In the genomic region with DNA sequence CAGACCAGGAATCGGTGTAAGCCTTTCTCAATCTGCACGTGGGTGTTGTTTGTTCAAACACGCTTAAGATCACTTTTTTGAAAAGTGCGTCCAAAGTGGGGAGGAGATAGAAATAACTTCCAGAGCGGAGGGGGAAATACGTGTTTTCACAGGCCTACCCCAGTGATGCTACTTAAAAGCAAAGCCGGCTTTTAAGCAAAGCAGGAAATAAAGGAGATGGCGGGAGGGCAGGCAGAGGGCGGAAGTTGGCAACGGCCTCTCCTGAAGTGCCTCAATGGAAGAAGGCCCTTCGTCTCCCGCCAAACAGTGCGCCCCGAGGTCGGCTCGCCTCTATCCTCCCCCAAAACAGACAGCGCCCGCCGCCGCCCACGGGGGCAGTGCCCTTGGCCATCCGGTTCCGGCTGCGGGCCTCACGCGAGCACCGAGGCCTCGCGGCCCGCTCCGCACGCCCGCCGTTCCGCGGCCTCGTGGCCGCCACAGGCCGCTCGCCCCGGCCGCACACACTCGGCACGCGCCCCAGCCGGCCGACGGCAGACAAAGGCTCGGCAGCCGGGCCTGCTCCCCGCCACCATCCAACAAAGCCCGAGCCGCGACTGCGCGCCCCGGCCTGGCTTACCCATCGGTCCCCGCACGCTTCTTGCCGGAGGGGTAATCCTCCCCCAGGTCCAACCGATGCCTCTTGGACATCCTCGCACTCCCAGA, we compare ENCODE assay signal across 8 mouse cellular contexts. TPM values are rescaled to one million over a fixed set of nuclear protein-coding genes. Genes with fewer than 3 reads are reported as not detected.
DNase-seq lines count a peak whose midpoint lies in the region; ATAC-seq and TF ChIP-seq lines count a peak whose summit lies in the region.

No protein-coding gene starts in this region.

- H3K4me2 ChIP-seq in hindbrain, embryonic 13.5 days = peak overlapping the region; percentile 90
- peak overlapping the region; percentile 53 for H3K4me2 ChIP-seq in limb, embryonic 14.5 days (replicated peaks; ENCODE audit: low read depth, low read length, severe bottlenecking)
- H3K4me2 ChIP-seq in midbrain, embryonic 14.5 days (ENCODE audit: low read length) = peak overlapping the region; percentile 81

- H3K4me3 ChIP-seq in hindbrain, embryonic 13.5 days = peak overlapping the region; percentile 98
- peak overlapping the region; percentile 99 for H3K4me3 ChIP-seq in limb, embryonic 14.5 days (replicated peaks; ENCODE audit: low read length)
- H3K4me3 ChIP-seq in midbrain, embryonic 14.5 days (replicated peaks; ENCODE audit: low read depth, low read length) = peak overlapping the region; percentile 98

- ATAC-seq in hindbrain, embryonic 13.5 days (ENCODE audit: low FRiP score) = peak; percentile 88
- ATAC-seq in limb, embryonic 14.5 days (ENCODE audit: low FRiP score, low read depth) = peak; percentile 71
- peak; percentile 87 for ATAC-seq in midbrain, embryonic 14.5 days (ENCODE audit: low FRiP score, low TSS enrichment)

- peak overlapping the region; percentile 98 for H3K9ac ChIP-seq in hindbrain, embryonic 13.5 days
- H3K9ac ChIP-seq in limb, embryonic 14.5 days (ENCODE audit: low read depth, low read length, severe bottlenecking) = peak overlapping the region; percentile 100
- peak overlapping the region; percentile 98 for H3K9ac ChIP-seq in midbrain, embryonic 14.5 days (replicated peaks; ENCODE audit: low read length)

- H3K4me1 ChIP-seq in hindbrain, embryonic 13.5 days (replicated peaks) = peaks cover 38% of the 10 kb centered on the region
- H3K4me1 ChIP-seq in limb, embryonic 14.5 days (ENCODE audit: control insufficient read depth, insufficient read depth, low read length) = peaks cover 16% of the 10 kb centered on the region
- H3K4me1 ChIP-seq in midbrain, embryonic 14.5 days (ENCODE audit: control insufficient read depth, insufficient read depth, low read length) = peaks cover 27% of the 10 kb centered on the region

- WGBS in hindbrain, embryonic 13.5 days = 0% methylated on average over 59 of the region's 63 CpGs
- 0% methylated on average over 39 of the region's 63 CpGs for WGBS in limb, embryonic 14.5 days
- WGBS in midbrain, embryonic 14.5 days = under 1% methylated on average over 63 of the region's 63 CpGs

- H3K27ac ChIP-seq in hindbrain, embryonic 13.5 days = peak overlapping the region; percentile 93
- peak overlapping the region; percentile 95 for H3K27ac ChIP-seq in limb, embryonic 14.5 days (replicated peaks; ENCODE audit: low read depth, low read length)
- H3K27ac ChIP-seq in midbrain, embryonic 14.5 days (replicated peaks; ENCODE audit: low read depth, low read length) = peak overlapping the region; percentile 93

- H3K9me3 ChIP-seq in hindbrain, embryonic 13.5 days = no peaks in the 10 kb centered on the region
- no peaks in the 10 kb centered on the region for H3K9me3 ChIP-seq in limb, embryonic 14.5 days (ENCODE audit: control insufficient read depth, low read length)
- no peaks in the 10 kb centered on the region for H3K9me3 ChIP-seq in midbrain, embryonic 14.5 days (ENCODE audit: control insufficient read depth, low read length)

- H3K27me3 ChIP-seq in hindbrain, embryonic 13.5 days = no peaks in the 10 kb centered on the region
- H3K27me3 ChIP-seq in limb, embryonic 14.5 days (ENCODE audit: control insufficient read depth, insufficient read depth, low read length) = no peaks in the 10 kb centered on the region
- no peaks in the 10 kb centered on the region for H3K27me3 ChIP-seq in midbrain, embryonic 14.5 days (ENCODE audit: control insufficient read depth, insufficient read depth, low read length)

- no peak for TF ChIP-seq POLR2A in limb, embryonic 14.5 days (IDR thresholded peaks at IDR 0.05; ENCODE audit: borderline replicate concordance, extremely low read depth, insufficient read depth, insufficient read length)

- DNase-seq in layer of hippocampus, adult 11-12 months (ENCODE audit: low spot score) = peak; percentile 43
- no peak for DNase-seq in layer of hippocampus, postnatal 36 days
- peak; percentile 47 for DNase-seq in c-Kit-positive CD71-positive TER-119-positive erythroid progenitor cells, embryonic 14.5 days (ENCODE audit: low spot score)
- peak; percentile 40 for DNase-seq in forelimb bud, embryonic 11.5 days (ENCODE audit: low read depth, low spot score)
- peak; percentile 64 for DNase-seq in limb, embryonic 14.5 days (ENCODE audit: low spot score)
- DNase-seq in midbrain, embryonic 14.5 days = peak; percentile 64
- peak; percentile 55 to 61 for DNase-seq in spleen, postnatal 36 days (ENCODE audit: low spot score in 2 of 2)

- no peaks in the 10 kb centered on the region for H3K36me3 ChIP-seq in hindbrain, embryonic 13.5 days
- no peaks in the 10 kb centered on the region for H3K36me3 ChIP-seq in limb, embryonic 14.5 days (ENCODE audit: control insufficient read depth, insufficient read depth, low read length)
- no peaks in the 10 kb centered on the region for H3K36me3 ChIP-seq in midbrain, embryonic 14.5 days (ENCODE audit: control insufficient read depth, insufficient read depth, low read length)

RNA-seq across cellular contexts. Expression of a gene that starts 0.5 kb away (rescaled TPM):
- 100 to 1,000 TPM in 1 of 2 experiments, 10 to 100 TPM in 1; 96.4 to 101 TPM for total RNA-seq in layer of hippocampus, postnatal 36 days (2021)
- polyA plus RNA-seq in hindbrain, embryonic 13.5 days (2015; fragmentation: Nextera tagmentation; extraction: Ambion mirVana) = 139 and 147 TPM in 2 replicates
- 176 and 183 TPM in 2 replicates for polyA plus RNA-seq in limb, embryonic 14.5 days (2012; rRNA removed)
- 88.7 and 89.8 TPM in 2 replicates for polyA plus RNA-seq in limb, embryonic 14.5 days (2014; fragmentation: Nextera tagmentation; extraction: Ambion mirVana)
- polyA plus RNA-seq in midbrain, embryonic 14.5 days (2014; fragmentation: Nextera tagmentation; extraction: Ambion mirVana) = 84.0 and 87.5 TPM in 2 replicates

Comparison
In these comparisons a context has a peak if more than half of its experiments do, and no peak if none do; other contexts are left out.
1. DNase-seq: peak in layer of hippocampus, adult 11-12 months (single experiment), c-Kit-positive CD71-positive TER-119-positive erythroid progenitor cells, embryonic 14.5 days (single experiment), forelimb bud, embryonic 11.5 days (single experiment), limb, embryonic 14.5 days (single experiment), midbrain, embryonic 14.5 days (single experiment) and spleen, postnatal 36 days (2 of 2); none in layer of hippocampus, postnatal 36 days (0 of 2).
2. Peak in every context shown above with its lines, with median percentiles within 50 percentile points of each other: ATAC-seq, H3K27ac ChIP-seq, H3K4me2 ChIP-seq, H3K4me3 ChIP-seq and H3K9ac ChIP-seq.